Mouse (Mus musculus): Measurements from ENCODE around the gene Il6ra.

The Il6ra gene

GRCm38 (mm10) chr3:89909703-89910542 lies 3.1 kb downstream of the Il6ra start:
- DNase-seq (ENCODE audit: low spot score in 2 of 2), result no peak

- DNase-seq (ENCODE audit: low spot score in 2 of 2), result no peak
Measured at GRCm38 (mm10) chr3:89908836-89909235, 4.2 kb downstream of the Il6ra start.

GRCm38 (mm10) chr3:89907846-89908245 lies 5.2 kb downstream of the Il6ra start:
- no peak for DNase-seq (ENCODE audit: low spot score in 2 of 2)

- no peak for DNase-seq (ENCODE audit: low spot score in 2 of 2)
Measured at GRCm38 (mm10) chr3:89899511-89899908, 13.5 kb downstream of the Il6ra start.

- no peak for DNase-seq (ENCODE audit: low spot score in 2 of 2)
Measured at GRCm38 (mm10) chr3:89898870-89899510, 14.0 kb downstream of the Il6ra start.

- DNase-seq (ENCODE audit: low spot score in 2 of 2), result no peak
Measured at GRCm38 (mm10) chr3:89898011-89898410, 15.0 kb downstream of the Il6ra start.

GRCm38 (mm10) chr3:89897204-89897796 lies 15.7 kb downstream of the Il6ra start:
- no peak for DNase-seq (ENCODE audit: low spot score in 2 of 2)

- DNase-seq (ENCODE audit: low spot score in 2 of 2), result no peak
Measured at GRCm38 (mm10) chr3:89896571-89896970, 16.4 kb downstream of the Il6ra start.

- no peak for DNase-seq (ENCODE audit: low spot score in 2 of 2)
Measured at GRCm38 (mm10) chr3:89892517-89893106, 20.4 kb downstream of the Il6ra start.

GRCm38 (mm10) chr3:89891696-89892095 lies 21.3 kb downstream of the Il6ra start:
- no peak for DNase-seq (ENCODE audit: low spot score in 2 of 2)

- DNase-seq (ENCODE audit: low spot score in 2 of 2), result no peak
Measured at GRCm38 (mm10) chr3:89889841-89890430, 23.1 kb downstream of the Il6ra start.

GRCm38 (mm10) chr3:89887582-89888230 lies 25.3 kb downstream of the Il6ra start:
- no peak for DNase-seq (ENCODE audit: low spot score in 2 of 2)

- DNase-seq (ENCODE audit: low spot score in 2 of 2), result no peak
Measured at GRCm38 (mm10) chr3:89885766-89886165, 27.2 kb downstream of the Il6ra start.

- no peak for DNase-seq (ENCODE audit: low spot score in 2 of 2)
Measured at GRCm38 (mm10) chr3:89883582-89884041, 29.4 kb downstream of the Il6ra start.

GRCm38 (mm10) chr3:89882556-89883181 lies 30.3 kb downstream of the Il6ra start:
- no peak for DNase-seq (ENCODE audit: low spot score in 2 of 2)

GRCm38 (mm10) chr3:89880036-89880851 lies 32.8 kb downstream of the Il6ra start:
- DNase-seq (ENCODE audit: low spot score in 2 of 2), result no peak

GRCm38 (mm10) chr3:89879326-89879725 lies 33.7 kb downstream of the Il6ra start:
- DNase-seq (ENCODE audit: low spot score in 2 of 2), result no peak

GRCm38 (mm10) chr3:89878456-89878855 lies 34.5 kb downstream of the Il6ra start:
- no peak for DNase-seq (ENCODE audit: low spot score in 2 of 2)

GRCm38 (mm10) chr3:89877129-89877528 lies 35.9 kb downstream of the Il6ra start:
- DNase-seq (ENCODE audit: low spot score in 2 of 2), result no peak

GRCm38 (mm10) chr3:89876469-89876868 lies 36.5 kb downstream of the Il6ra start:
- DNase-seq (ENCODE audit: low spot score in 2 of 2), result no peak
